Mouse (Mus musculus) cerebellum, postnatal 36 days (tissue): ENCODE measurements around the gene Ablim1.
A peak's percentile ranks its signal among the peaks of the same experiment; 100 is the strongest.

Experiments
- DNase-seq, 2 experiments: peaks; one replicate each; pipeline ENCODE4 v3.0.0; 2021 to 2022; ENCODE audit warnings: mixed read lengths in 2 of 2

The Ablim1 gene

GRCm38 (mm10) chr19:57005062-57005461 lies 309.7 kb downstream of the Ablim1 start:
- peak; percentile 92 for DNase-seq

GRCm38 (mm10) chr19:57003460-57003810 lies 311.3 kb downstream of the Ablim1 start:
- peak; percentile 59 to 62 for DNase-seq

- no peak for DNase-seq
These were observed 311.8 kb downstream of the Ablim1 start for GRCm38 (mm10) chr19:57002741-57003459.

DNA sequence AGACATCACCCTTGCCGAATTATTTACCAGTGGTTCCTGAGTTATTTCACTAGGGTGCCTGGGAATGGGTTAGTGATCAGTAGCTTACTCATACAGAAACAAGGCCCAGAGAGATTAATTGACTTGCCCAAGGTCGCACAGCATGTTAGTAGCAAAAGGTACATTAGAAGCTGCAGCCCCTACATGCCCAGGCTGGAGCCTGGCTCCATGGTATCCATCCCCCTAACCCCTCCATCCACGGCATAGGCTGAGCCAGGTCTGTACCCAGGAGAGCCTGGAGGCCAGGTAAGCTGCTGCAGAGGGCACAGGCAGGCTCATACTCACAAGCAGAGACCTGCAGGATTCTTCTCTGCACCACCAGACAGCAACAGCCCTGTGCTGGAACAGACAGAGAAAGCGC lies 312.8 kb downstream of the Ablim1 start:
- DNase-seq: no peak

DNA sequence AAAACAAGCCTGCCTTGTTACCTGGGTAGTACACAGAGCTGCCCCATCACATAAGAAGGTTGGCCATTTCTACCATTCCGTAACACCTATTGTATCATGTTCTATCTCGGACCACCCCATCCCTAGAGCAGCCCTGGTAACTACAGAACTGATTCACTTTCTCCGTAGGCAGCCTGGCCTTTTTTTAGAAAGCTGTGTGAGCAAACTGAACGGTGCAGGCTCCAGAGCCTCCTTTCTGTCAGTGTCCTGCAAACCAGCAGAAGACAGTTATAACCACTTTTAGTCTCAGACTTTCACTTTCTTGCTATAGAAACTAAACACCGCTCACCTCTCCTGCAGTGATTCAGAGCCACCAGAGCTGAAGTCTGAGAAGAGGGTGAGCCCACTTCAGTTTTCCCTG lies 314.1 kb downstream of the Ablim1 start:
- DNase-seq: no peak

DNA sequence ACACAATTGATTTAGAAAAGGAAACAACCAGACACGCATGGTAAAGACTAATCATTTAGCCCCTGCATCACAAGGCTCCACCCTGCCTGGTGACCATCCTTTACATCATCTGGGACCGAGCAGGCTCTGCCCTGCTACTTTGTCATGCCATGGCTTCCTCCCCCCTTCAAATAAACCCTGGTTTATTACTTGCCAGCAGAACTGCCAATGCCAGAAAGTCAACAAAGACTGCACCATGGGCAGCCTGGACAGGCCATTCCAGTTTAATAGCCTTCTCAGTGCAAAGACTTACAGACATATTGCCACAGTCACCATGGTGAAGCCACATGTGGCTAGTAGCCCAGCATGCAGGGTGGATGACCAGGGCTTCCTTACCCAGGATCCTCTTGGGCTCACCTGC lies 314.9 kb downstream of the Ablim1 start:
- DNase-seq: no peak

- no peak for DNase-seq
These were observed 315.8 kb downstream of the Ablim1 start for GRCm38 (mm10) chr19:56998910-56999309.

DNA sequence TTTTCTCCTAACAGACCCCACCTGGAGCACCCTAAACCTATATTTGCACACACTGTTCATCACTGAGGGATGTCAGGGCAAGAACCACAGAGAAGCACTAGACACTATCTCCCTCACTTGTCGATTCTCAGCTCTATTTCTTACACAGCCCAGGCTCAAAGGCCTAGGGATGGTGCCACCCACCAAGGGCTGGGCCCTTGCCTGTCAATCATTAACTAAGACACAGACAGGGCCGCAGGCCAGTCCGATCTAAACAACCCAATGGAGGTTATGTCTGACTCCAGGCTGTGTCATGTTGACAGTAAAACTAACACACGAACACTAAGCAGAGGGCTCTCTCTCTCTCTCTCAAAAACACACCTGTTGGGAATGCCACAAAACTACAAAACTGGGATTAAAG lies 316.4 kb downstream of the Ablim1 start:
- DNase-seq: no peak

- DNase-seq: no peak
These were observed 317.5 kb downstream of the Ablim1 start for GRCm38 (mm10) chr19:56997164-56997599.

DNA sequence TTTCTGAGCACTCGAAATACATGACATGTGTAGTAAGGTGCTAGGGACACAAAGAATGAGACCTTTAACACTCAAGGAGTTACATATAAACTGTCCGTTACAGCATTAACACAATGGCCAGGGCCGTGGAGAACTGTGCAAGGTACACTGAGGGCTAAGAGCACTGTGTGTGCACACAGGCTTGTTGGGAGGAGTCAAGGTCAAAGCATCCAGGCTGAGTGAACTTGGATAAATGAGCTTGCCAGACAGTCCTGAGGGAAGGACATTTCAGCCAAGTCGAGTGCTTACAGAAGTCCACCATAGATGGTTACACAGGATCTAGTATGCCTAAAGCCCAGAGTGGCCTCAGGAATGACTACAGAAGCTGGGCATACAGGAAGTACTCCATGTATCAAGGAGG lies 319.3 kb downstream of the Ablim1 start:
- no peak for DNase-seq

DNA sequence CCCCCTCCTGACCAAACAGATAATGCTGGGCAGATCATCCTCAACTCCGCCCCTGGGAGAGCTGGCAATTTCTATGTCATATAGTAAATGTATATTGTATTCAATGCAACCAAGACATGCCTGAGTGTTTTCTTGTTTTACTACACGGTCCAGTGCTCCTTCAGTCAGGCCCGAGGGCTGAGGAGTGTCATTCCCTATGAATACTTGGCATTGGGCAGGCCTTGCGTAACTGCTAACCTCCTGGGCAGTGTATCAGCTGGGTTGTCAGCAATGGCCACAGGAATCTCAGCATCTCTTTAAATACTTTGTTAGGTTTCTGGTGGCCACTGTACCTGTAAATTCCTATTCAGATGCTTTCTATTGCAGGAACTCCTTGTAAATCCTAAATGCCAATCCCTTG lies 320.1 kb downstream of the Ablim1 start:
- DNase-seq: no peak

GRCm38 (mm10) chr19:56993763-56994162 lies 321.0 kb downstream of the Ablim1 start:
- no peak for DNase-seq

DNA sequence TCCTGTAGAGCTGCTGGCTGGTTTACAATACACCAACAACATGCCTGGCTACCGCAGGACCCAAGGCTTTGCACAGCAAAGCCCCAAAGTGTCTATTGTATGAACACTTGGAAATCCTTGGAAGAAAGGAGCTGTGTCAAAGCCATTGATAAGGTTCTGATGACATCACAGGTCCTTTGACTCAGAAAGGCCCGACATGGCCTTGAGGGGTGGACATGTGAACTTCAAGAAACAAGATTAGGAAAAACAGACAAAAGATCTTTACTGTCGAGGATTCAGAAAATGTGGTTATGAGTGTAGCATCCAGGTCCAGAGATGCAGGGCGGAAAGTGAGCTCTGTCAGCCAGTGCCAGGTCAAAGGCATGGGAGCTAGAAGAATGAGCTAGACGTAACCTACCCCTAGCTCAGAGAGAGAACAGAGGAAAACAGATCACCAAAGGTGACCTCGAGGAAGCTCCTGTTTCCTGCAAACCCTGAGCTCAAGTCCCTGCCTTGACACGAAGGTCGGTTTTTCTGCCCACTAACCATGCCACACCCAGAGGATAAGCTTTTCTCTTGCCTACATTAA lies 321.7 kb downstream of the Ablim1 start:
- no peak for DNase-seq

DNA sequence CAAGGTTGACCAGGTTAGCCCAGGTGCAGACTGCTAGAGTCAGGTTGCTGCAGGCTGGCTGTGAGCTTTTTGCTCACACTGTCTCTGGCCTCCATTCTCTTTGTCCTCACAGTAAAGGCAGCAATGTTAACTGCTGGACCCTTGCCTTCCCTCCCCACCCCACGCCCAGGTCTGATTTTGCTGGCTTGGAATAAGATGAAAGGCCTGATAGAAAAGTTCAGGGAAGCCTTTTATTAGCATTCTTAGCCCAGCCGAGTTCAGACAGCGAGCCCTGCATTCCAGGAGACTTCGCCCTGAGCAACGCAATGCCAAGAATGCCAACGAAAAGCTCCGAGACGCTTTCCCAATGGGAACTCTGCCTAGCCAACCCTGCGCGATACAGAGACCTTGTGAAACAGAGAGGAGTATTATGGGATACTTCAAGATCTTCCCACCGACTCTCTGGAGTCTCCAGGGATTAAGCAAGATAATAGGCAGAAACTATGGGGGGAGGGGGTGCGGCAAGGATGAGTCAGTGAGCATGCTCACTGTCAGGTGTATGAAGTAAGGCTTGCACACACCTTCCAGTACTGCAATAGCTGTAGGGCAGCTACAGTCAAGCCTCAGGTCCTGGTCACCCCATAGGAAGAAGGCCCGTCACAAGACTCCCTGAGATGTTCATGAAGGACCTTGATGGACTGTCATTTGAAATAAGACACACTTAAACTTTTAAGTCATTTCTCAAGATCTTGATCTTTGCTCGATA lies 324.2 kb downstream of the Ablim1 start:
- DNase-seq: no peak

- no peak for DNase-seq
These were observed 325.5 kb downstream of the Ablim1 start for GRCm38 (mm10) chr19:56989171-56989570.

GRCm38 (mm10) chr19:56984229-56984628 lies 330.5 kb downstream of the Ablim1 start:
- no peak for DNase-seq

DNA sequence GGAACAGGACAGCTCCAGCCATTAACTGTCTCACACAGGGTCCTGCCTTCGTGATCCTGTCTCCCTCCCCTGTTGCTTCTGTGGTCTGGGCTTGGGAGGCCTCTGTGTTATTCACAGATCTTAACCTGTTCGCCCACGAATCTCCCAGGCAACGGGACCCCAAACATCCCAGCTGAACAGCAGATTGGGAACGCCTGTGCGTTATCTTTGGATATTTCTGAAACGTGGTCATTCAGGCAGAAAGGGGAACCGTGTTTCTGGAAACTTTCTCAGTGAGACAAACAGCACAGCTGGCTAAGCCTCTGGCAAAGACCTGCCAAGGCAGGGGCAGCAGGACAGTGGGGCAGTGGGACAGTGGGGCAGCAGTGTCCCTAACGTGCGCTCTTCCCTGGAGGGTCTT lies 331.0 kb downstream of the Ablim1 start:
- no peak for DNase-seq
